Mouse (Mus musculus) heart, postnatal 0 days (tissue): ENCODE results near the gene Trpm4.

ENCODE experiments used
- CTCF ChIP-seq: IDR thresholded peaks from 2 replicates; pipeline ENCODE4 v1.5.1; 2016; ENCODE audit warnings: antibody characterized with exemption, control low read depth, low read depth
- EP300 ChIP-seq: IDR thresholded peaks from 2 replicates; pipeline ENCODE4 v1.6.1; 2016; ENCODE audit warnings: antibody characterized with exemption, low read depth

GRCm38 (mm10) chr7:45296626-45297025, 37.0 kb downstream of the Trpm4 start:
- no peak for TF ChIP-seq EP300
- no peak for TF ChIP-seq CTCF
